Mouse (Mus musculus) spleen, adult 2 months (tissue): Measurements from ENCODE around the gene Vinac1. TPM values are rescaled to one million over a fixed set of nuclear protein-coding genes. Genes with fewer than 3 reads are reported as not detected.
"Not testable (repeated sequence)": the region's sequence is repeated elsewhere in the genome, so short reads cannot be mapped to it uniquely, and the experiment has no call there.

Experiments
- DNase-seq, 2 experiments: peaks; one replicate each; pipeline versions ENCODE4 v3.0.0 to v3.0.0-alpha.2; 2012 to 2021; ENCODE audit warnings: low spot score in 2 of 2, low read depth in 1 of 2
- H3K27ac ChIP-seq: fragments of 200-500 bp; 2 replicates; pipeline ENCODE4 v1.5.1; 2012; ENCODE audit warnings: low read length, inconsistent platforms; ENCODE audit not compliant: insufficient read depth
- H3K27me3 ChIP-seq: fragments of 200-500 bp; 2 replicates; pipeline ENCODE4 v1.6.1; 2012; ENCODE audit warnings: mild to moderate bottlenecking, moderate library complexity, low read length, inconsistent platforms; ENCODE audit not compliant: control insufficient read depth, insufficient read depth
- H3K36me3 ChIP-seq: fragments of 200-500 bp; 2 replicates; pipeline ENCODE4 v1.6.1; 2012; ENCODE audit warnings: mild to moderate bottlenecking, low read length, inconsistent platforms; ENCODE audit not compliant: control insufficient read depth, insufficient read depth
- H3K4me1 ChIP-seq: fragments of 200-500 bp; 2 replicates; pipeline ENCODE4 v1.6.1; 2011; ENCODE audit warnings: inconsistent platforms; ENCODE audit not compliant: control insufficient read depth, insufficient read depth, insufficient read length
- H3K4me3 ChIP-seq: fragments of 200-500 bp; 2 replicates; pipeline ENCODE4 v1.5.1; 2011; ENCODE audit warnings: mild to moderate bottlenecking, inconsistent platforms; ENCODE audit not compliant: insufficient read depth, insufficient read length; ENCODE audit errors: extremely low read depth
- CTCF ChIP-seq: fragments of 200-500 bp; IDR thresholded peaks from 2 replicates; pipeline ENCODE4 v1.5.1; 2011; ENCODE audit warnings: mild to moderate bottlenecking, inconsistent platforms; ENCODE audit not compliant: insufficient read depth, insufficient read length, insufficient replicate concordance; ENCODE audit errors: extremely low read depth
- POLR2A ChIP-seq: fragments of 200-500 bp; IDR thresholded peaks from 2 replicates; pipeline ENCODE4 v1.6.1; 2011; ENCODE audit warnings: low read depth, low read length, inconsistent platforms
- WGBS: fragments of 180-500 bp; shearing (Covaris S2); methylation state at CpG from one replicate; pipeline ENCODE4 v1.1.7; 2018; 5-methylcytosine and 5-hydroxymethylcytosine counted together
- polyA plus RNA-seq: library from polyadenylated mRNA; depleted of rRNA; stranded (reverse); fragments of >200 nt; gene quantifications from 2 replicates; pipeline ENCODE4 v1.2.3, GENCODE M21; 2012; rRNA removed

Vinac1 gene
- polyA plus RNA-seq, 1 experiment: not detected

DNA sequence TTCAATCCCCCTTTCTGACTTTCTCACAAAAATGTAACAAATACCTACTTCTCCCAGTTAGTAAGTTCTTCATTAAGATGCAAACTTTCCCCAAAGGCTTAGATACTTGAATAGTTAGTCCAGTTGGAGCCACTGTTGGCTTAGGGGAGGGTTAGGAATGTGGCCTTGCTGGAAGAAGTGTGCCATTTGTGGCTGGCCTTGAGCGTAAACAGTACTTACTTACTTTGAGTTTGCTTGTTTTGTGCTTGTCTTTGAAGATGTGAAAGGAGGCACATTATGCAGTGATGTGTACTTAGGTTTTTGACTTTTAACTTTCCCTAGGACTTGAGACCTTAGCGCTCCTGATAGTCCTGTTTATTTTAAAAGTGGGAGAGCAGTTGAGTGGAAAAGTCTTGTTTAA is 27.9 kb downstream of the Vinac1 start:
- WGBS: 95% methylated on average over 2 of the region's 2 CpGs
- H3K27me3 ChIP-seq: no peaks in the 10 kb centered on the region
- no peak for DNase-seq
- no peak overlapping the region for H3K4me3 ChIP-seq
- H3K27ac ChIP-seq: no peak overlapping the region
- no peaks in the 10 kb centered on the region for H3K4me1 ChIP-seq
- peaks cover 14% of the 10 kb centered on the region for H3K36me3 ChIP-seq
- TF ChIP-seq CTCF (no peak), POLR2A (no peak)

GRCm38 (mm10) chr2:129008867-129009266 is 39.1 kb downstream of the Vinac1 start:
- H3K27ac ChIP-seq, H3K4me3 ChIP-seq, H3K27me3 ChIP-seq, DNase-seq, H3K36me3 ChIP-seq, H3K4me1 ChIP-seq: not testable (repeated sequence)
- WGBS: 80% methylated on average over 2 of the region's 2 CpGs

- H3K27ac ChIP-seq: no peak overlapping the region
- 95% methylated on average over 4 of the region's 4 CpGs for WGBS
- no peak overlapping the region for H3K4me3 ChIP-seq
These were observed 41.7 kb downstream of the Vinac1 start for GRCm38 (mm10) chr2:129006194-129006749.

DNA sequence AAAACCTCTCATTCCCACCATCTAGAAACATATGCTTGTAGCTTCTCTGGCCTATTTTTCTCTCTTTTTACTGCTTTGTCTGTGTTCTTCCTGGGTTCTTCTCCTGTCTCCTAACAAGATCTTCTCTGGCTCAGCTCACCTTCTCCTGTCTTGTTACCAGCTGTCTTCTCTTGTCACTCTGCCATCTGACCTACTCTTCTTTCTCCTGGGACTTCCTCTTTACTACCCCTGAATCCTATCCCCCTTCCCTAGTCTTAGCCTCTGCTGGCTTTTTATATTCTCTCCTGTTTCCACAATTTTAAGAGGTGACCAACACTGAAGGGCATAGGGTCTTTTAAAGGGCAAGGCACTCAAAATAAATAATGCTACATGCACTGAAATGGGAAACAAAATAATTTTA is 43.1 kb downstream of the Vinac1 start:
- TF ChIP-seq POLR2A (no peak), CTCF (no peak)
- Histone ChIP-seq H3K4me1 (no peaks in the 10 kb centered on the region), H3K36me3 (0 out of 2 replicates have a peak, but pooled peaks cover 1% of the 10 kb centered on the region), H3K27me3 (no peaks in the 10 kb centered on the region), H3K4me3 (no peak overlapping the region), H3K27ac (no peak overlapping the region)
- DNase-seq: no peak

More at GRCm38 (mm10) chr2:129006194-129006749, 41.7 kb downstream of the Vinac1 start:
- H3K4me1 ChIP-seq: no peaks in the 10 kb centered on the region
- 0 out of 2 replicates have a peak, but pooled peaks cover 1% of the 10 kb centered on the region for H3K36me3 ChIP-seq
- DNase-seq: no peak
- H3K27me3 ChIP-seq: no peaks in the 10 kb centered on the region
- TF ChIP-seq POLR2A (no peak), CTCF (no peak)

DNA sequence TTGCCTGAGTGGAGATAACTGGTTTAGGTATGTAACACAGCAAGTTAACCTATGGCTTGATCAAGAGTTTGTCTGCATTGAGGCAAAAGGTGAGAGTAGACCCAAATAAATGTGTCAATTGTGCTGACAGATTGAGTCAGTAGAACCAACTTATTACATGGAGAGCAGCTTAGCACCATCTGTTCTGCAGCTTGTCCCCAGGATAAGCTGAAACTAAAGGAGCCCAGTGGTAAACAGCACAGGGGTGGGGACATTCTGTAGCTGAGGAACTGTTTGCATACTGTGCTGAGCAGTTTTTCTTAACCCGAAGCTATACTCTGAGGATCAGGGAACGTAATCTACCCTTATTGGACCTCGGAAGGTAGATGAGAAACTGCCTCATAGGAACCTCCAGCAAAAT is 63.2 kb downstream of the Vinac1 start:
- 90% methylated on average over 3 of the region's 3 CpGs for WGBS

DNA sequence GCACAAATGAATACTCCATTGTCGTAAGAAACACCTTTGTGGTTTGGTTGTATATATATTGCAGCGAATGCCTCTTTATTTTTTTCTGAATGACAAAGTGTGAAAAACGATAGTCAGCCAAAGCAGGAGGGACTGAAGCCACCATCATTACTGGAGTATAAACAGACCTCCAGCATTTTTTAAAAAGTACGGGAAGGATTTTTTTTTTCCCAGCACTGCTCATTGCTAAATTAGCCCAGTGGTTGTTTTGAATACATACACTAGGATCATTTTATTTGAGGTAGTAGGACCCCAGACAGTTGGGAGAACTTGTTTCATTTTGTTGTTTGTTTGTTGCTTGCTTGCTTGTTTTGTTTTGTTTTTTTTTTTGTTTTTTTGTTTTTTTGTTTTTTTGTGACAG is 72.4 kb downstream of the Vinac1 start:
- 96% methylated on average over 4 of the region's 4 CpGs for WGBS

More for the DNA sequence above, 63.2 kb downstream of the Vinac1 start:
- H3K27me3 ChIP-seq: no peaks in the 10 kb centered on the region
- no peak for TF ChIP-seq CTCF
- no peak for TF ChIP-seq POLR2A
- DNase-seq: no peak
- no peaks in the 10 kb centered on the region for H3K4me1 ChIP-seq
- H3K27ac ChIP-seq: no peak overlapping the region
- no peak overlapping the region for H3K4me3 ChIP-seq
- H3K36me3 ChIP-seq: no peaks in the 10 kb centered on the region

More for the DNA sequence above, 72.4 kb downstream of the Vinac1 start:
- TF ChIP-seq CTCF (no peak), POLR2A (no peak)
- Histone ChIP-seq H3K4me3 (no peak overlapping the region), H3K27me3 (no peaks in the 10 kb centered on the region), H3K4me1 (no peaks in the 10 kb centered on the region), H3K36me3 (no peaks in the 10 kb centered on the region), H3K27ac (no peak overlapping the region)
- no peak for DNase-seq

Other genes starting within 250 kb of the Vinac1 start
- gene Tmem87b, start 230.1 kb downstream of the Vinac1 start, polyA plus RNA-seq: 5.6 and 5.9 TPM in 2 replicates
- gene Fbln7, start 185.2 kb downstream of the Vinac1 start, polyA plus RNA-seq: 0.28 and 0.31 TPM in 2 replicates
- 0.63 and 1.0 TPM in 2 replicates for gene Zc3h8, start 104.1 kb downstream of the Vinac1 start, polyA plus RNA-seq
- 1.4 TPM in 2 replicates for gene Zc3h6, start 80.8 kb downstream of the Vinac1 start, polyA plus RNA-seq
- 2.7 and 3.1 TPM in 2 replicates for gene Gm10762, start 80.4 kb downstream of the Vinac1 start, polyA plus RNA-seq
- 2.1 and 2.2 TPM in 2 replicates for gene Ttl, start 17.8 kb upstream of the Vinac1 start, polyA plus RNA-seq
- gene Polr1b, start 52.8 kb upstream of the Vinac1 start, polyA plus RNA-seq: 22.2 and 23.9 TPM in 2 replicates
- gene Chchd5, start 81.5 kb upstream of the Vinac1 start, polyA plus RNA-seq: 17.8 and 20.4 TPM in 2 replicates
- gene Slc20a1, start 150.6 kb upstream of the Vinac1 start, polyA plus RNA-seq: 29.9 and 34.8 TPM in 2 replicates
- gene Ckap2l, start 249.0 kb upstream of the Vinac1 start, polyA plus RNA-seq: 0.77 and 0.84 TPM in 2 replicates